Mouse (Mus musculus) liver, adult 2 months (tissue): ENCODE measurements at regions not wholly inside any gene's neighbourhood (a gene's known extent, or its start where the extent isn't known, plus 50 kb on each side); places are given as distances from the start of the nearest gene placed in this dataset.
A peak's percentile ranks its signal among the peaks of the same experiment; 100 is the strongest.

Experiments used
- CTCF ChIP-seq: fragments of 200-500 bp; IDR thresholded peaks from 2 replicates; pipeline ENCODE4 v1.5.1; 2011; ENCODE audit warnings: low read depth, low read length, control low read depth
- POLR2A ChIP-seq: fragments of 200-500 bp; IDR thresholded peaks from 2 replicates; pipeline ENCODE4 v1.6.1; 2011; ENCODE audit warnings: low read length, control low read depth; ENCODE audit not compliant: insufficient read depth; ENCODE audit errors: extremely low read depth

DNA sequence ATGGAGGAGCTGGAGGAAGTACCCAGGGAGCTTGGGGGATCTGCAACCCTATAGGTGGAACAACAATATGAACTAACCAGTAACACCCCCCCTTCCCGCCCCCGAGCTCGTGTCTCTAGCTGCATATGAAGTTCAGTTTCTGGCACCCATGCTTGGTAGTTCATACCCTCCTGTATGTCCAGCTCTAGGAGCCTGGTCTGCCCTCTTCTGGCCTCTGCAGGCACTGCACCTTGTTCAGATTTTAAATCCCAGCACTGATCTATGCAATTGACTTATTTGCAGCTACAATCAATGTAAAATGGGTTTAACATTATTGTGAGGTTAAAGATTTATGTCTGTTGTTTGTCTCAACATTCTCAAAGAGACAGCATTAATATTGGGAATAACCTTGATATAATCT lies 73.1 kb upstream of the Mindy3 start:
- TF ChIP-seq CTCF (peak; percentile 67), POLR2A (no peak)
